Mouse (Mus musculus) MEL (cell line): ENCODE measurements at regions not wholly inside any gene's neighbourhood (a gene's known extent, or its start where the extent isn't known, plus 50 kb on each side); places are given as distances from the start of the nearest gene placed in this dataset.

Source experiments
- BHLHE40 ChIP-seq: IDR thresholded peaks from 2 replicates; pipeline ENCODE4 v1.6.1; 2012; ENCODE audit warnings: low read depth, mild to moderate bottlenecking, inconsistent platforms, low read length, improper control_type of control experiment, borderline replicate concordance
- CHD2 ChIP-seq: IDR thresholded peaks from 2 replicates; pipeline ENCODE4 v1.6.1; 2011; ENCODE audit warnings: low read length, improper control_type of control experiment
- CTCF ChIP-seq, 3 experiments: IDR thresholded peaks in 2 of 3; conservative IDR thresholded peaks in 1 of 3; 2 replicates each; pipeline ENCODE4 v1.5.1; 2011 to 2012; ENCODE audit warnings: low read length in 3 of 3, low read depth in 2 of 3, mild to moderate bottlenecking in 2 of 3, improper control_type of control experiment in 1 of 3, inconsistent platforms in 1 of 3, mixed read lengths in 1 of 3, moderate library complexity in 1 of 3; ENCODE audit not compliant: control insufficient read depth in 1 of 3, insufficient read depth in 1 of 3, poor library complexity in 1 of 3, severe bottlenecking in 1 of 3
- MAFK ChIP-seq: IDR thresholded peaks from 2 replicates; pipeline ENCODE4 v1.6.1; 2011; ENCODE audit warnings: low read depth, mild to moderate bottlenecking, low read length, improper control_type of control experiment, borderline replicate concordance
- MYC ChIP-seq: IDR thresholded peaks from 2 replicates; pipeline ENCODE4 v1.6.1; 2011; ENCODE audit warnings: low read depth, mild to moderate bottlenecking, low read length, improper control_type of control experiment, moderate library complexity
- POLR2AphosphoS2 ChIP-seq: IDR thresholded peaks from 2 replicates; pipeline ENCODE4 v1.6.1; 2011; ENCODE audit warnings: low read length, improper control_type of control experiment
- TBP ChIP-seq: IDR thresholded peaks from 2 replicates; pipeline ENCODE4 v1.8.0; 2011; ENCODE audit warnings: low read depth, low read length, improper control_type of control experiment
- UBTF ChIP-seq: IDR thresholded peaks from 2 replicates; pipeline ENCODE4 v1.6.1; 2012; ENCODE audit warnings: low read depth, mild to moderate bottlenecking, inconsistent platforms, low read length, improper control_type of control experiment, moderate library complexity, borderline replicate concordance; ENCODE audit not compliant: insufficient read depth
- USF1 ChIP-seq: IDR thresholded peaks from 2 replicates; pipeline ENCODE4 v1.6.1; 2014; ENCODE audit warnings: low read depth, mild to moderate bottlenecking, inconsistent platforms, low read length, improper control_type of control experiment, moderate library complexity
- USF2 ChIP-seq, 2 experiments: IDR thresholded peaks; 2 replicates each; pipeline ENCODE4 v1.6.1; 2011 to 2012; ENCODE audit warnings: improper control_type of control experiment in 2 of 2, low read length in 2 of 2, borderline replicate concordance in 1 of 2, inconsistent platforms in 1 of 2, low read depth in 1 of 2, mild to moderate bottlenecking in 1 of 2; ENCODE audit not compliant: insufficient read depth in 1 of 2
- ZC3H11A ChIP-seq: IDR thresholded peaks from 2 replicates; pipeline ENCODE4 v1.6.1; 2012; ENCODE audit warnings: low read depth, mild to moderate bottlenecking, inconsistent platforms, low read length, improper control_type of control experiment
- ZKSCAN1 ChIP-seq: IDR thresholded peaks from 2 replicates; pipeline ENCODE4 v1.6.1; 2012; ENCODE audit warnings: low read depth, mild to moderate bottlenecking, inconsistent platforms, low read length, improper control_type of control experiment, moderate library complexity
- ZNF384 ChIP-seq: IDR thresholded peaks from 2 replicates; pipeline ENCODE4 v1.6.1; 2012; ENCODE audit warnings: low read depth, mild to moderate bottlenecking, inconsistent platforms, low read length, improper control_type of control experiment

DNA sequence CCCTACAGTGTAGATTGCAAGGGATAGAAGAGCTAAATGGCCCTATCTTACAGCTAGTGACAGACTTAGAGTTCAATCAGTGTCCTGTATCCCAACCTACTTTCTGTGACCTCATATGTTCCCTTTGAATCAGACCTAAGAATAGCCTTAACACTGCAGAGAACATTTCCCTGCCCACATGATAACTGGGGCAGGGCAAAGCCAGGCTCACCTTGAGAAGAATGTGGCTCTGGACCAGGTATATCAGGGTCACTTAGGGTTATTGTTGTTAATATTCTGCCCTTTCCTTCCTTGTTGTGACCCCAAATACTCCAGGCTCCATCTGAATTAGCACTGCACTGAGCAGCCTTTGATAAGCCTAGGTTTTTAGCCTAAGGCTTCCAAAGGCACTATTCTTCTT lies 536.8 kb upstream of the Gm9747 start:
- TF ChIP-seq USF1 (no peak), BHLHE40 (no peak), CTCF (IDR thresholded peaks at IDR 0.05 in 2 of 3, conservative IDR thresholded peaks at IDR 0.05 in 1 of 3; ENCODE audit: control insufficient read depth in 1 of 3, insufficient read depth in 1 of 3, low read depth in 2 of 3, low read length in 3 of 3, poor library complexity in 1 of 3, severe bottlenecking in 1 of 3) (no peak), TBP (no peak), UBTF (no peak), MYC (no peak), POLR2AphosphoS2 (no peak), ZNF384 (no peak), MAFK (no peak), ZKSCAN1 (no peak), CHD2 (no peak), USF2 (IDR thresholded peaks at IDR 0.05; ENCODE audit: borderline replicate concordance in 1 of 2, insufficient read depth in 1 of 2, low read depth in 1 of 2, low read length in 2 of 2) (no peak), ZC3H11A (no peak)
